Mouse (Mus musculus) bone marrow, adult 2 months (tissue): ENCODE measurements at regions not wholly inside any gene's neighbourhood (a gene's known extent, or its start where the extent isn't known, plus 50 kb on each side); places are given as distances from the start of the nearest gene placed in this dataset.

Experiments used
- CTCF ChIP-seq: fragments of 200-500 bp; IDR thresholded peaks from 2 replicates; pipeline ENCODE4 v1.5.1; 2011; ENCODE audit warnings: low read length, control low read depth; ENCODE audit not compliant: control insufficient read depth, insufficient read depth
- POLR2A ChIP-seq: fragments of 200-500 bp; IDR thresholded peaks from 2 replicates; pipeline ENCODE4 v1.6.1; 2011; ENCODE audit warnings: low read depth, mild to moderate bottlenecking, control low read depth, low read length, borderline replicate concordance; ENCODE audit not compliant: control insufficient read depth

GRCm38 (mm10) chr8:86967891-86968311 is 82.8 kb upstream of the N4bp1 start:
- no peak for TF ChIP-seq CTCF
- TF ChIP-seq POLR2A = no peak
